Mouse (Mus musculus): ENCODE data around the gene Gm21497.
"Not testable (repeated sequence)": the region's sequence is repeated elsewhere in the genome, so short reads cannot be mapped to it uniquely, and the experiment has no call there.

The Gm21497 gene

DNA sequence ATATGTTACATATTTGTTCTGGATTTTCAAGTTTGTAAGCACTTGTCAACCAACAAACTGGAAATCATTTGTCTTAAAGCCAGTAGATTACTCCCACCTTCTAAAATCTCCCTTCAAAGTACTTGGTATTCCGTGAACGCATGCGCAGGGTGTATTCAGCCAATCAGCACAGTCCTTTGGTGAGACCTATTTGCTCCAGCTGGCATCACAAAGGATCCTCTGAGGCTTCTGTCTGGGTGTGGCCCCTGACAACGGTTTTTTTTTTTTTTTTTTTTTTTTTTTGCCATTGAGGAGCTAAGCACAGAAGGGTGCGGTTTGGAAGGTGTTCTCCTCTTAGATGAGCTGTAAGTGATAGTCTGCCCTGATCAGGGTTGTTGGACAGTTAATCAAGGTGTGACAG, at the start of gene Gm21497:
TSS of gene Gm21497 (plus strand) at position 301 of the 400 bp plus-strand sequence.
- DNase-seq (ENCODE audit: low spot score in 2 of 2) = not testable (repeated sequence)

Data from spleen, postnatal 36 days (tissue).